Mouse (Mus musculus): ENCODE data around the gene Arhgap19.

- no peak for TF ChIP-seq CTCF (IDR thresholded peaks at IDR 0.05; ENCODE audit: low read depth)
- no peak for TF ChIP-seq EP300 (optimal IDR thresholded peaks at IDR 0.05)
Measured at GRCm38 (mm10) chr19:41745941-41746557, 55.8 kb downstream of the Arhgap19 start.

Measured in stomach, postnatal 0 days (tissue).